Mouse (Mus musculus) midbrain, embryonic 12.5 days (tissue): ENCODE results near the gene Rasgrp3. TPM values are rescaled to one million over a fixed set of nuclear protein-coding genes. Genes with fewer than 3 reads are reported as not detected.
A peak's percentile ranks its signal among the peaks of the same experiment; 100 is the strongest.

Source experiments
- ATAC-seq: fragments of 200-750 bp; cut with Nextera tagmentation; 2 replicates; pipeline ENCODE4 v1.8.0; 2017; ENCODE audit warnings: low read depth, moderate TSS enrichment, moderate library complexity; ENCODE audit not compliant: low FRiP score
- H3K27ac ChIP-seq: fragments of 300-500 bp; sonication (generic); replicated peaks from 2 replicates; pipeline ENCODE4 v1.5.1; 2016; ENCODE audit warnings: mild to moderate bottlenecking
- H3K27me3 ChIP-seq: fragments of 300-500 bp; sonication (generic); 2 replicates; pipeline ENCODE4 v1.6.1; 2016; ENCODE audit warnings: mild to moderate bottlenecking
- H3K36me3 ChIP-seq: fragments of 300-500 bp; sonication (generic); 2 replicates; pipeline ENCODE4 v1.6.1; 2016
- H3K4me1 ChIP-seq: fragments of 300-500 bp; sonication (generic); 2 replicates; pipeline ENCODE4 v1.6.1; 2016
- H3K4me2 ChIP-seq: fragments of 300-500 bp; sonication (generic); replicated peaks from 2 replicates; pipeline ENCODE4 v1.6.1; 2016; ENCODE audit warnings: mild to moderate bottlenecking, moderate library complexity
- H3K4me3 ChIP-seq: fragments of 300-500 bp; sonication (generic); 2 replicates; pipeline ENCODE4 v1.5.1; 2016; ENCODE audit warnings: mild to moderate bottlenecking
- H3K9ac ChIP-seq: fragments of 300-500 bp; sonication (generic); replicated peaks from 2 replicates; pipeline ENCODE4 v1.6.1; 2016; ENCODE audit warnings: mild to moderate bottlenecking, moderate library complexity
- H3K9me3 ChIP-seq: fragments of 300-500 bp; sonication (generic); 2 replicates; pipeline ENCODE4 v1.6.1; 2016; ENCODE audit warnings: mild to moderate bottlenecking
- WGBS: fragments of 180-500 bp; shearing (Covaris S2); methylation state at CpG from one replicate; pipeline ENCODE4 v1.1.7; 2016; 5-methylcytosine and 5-hydroxymethylcytosine counted together
- polyA plus RNA-seq: library from polyadenylated mRNA; unstranded; fragments of >200 nt; fragmentation: Nextera tagmentation; extraction: Ambion mirVana; gene quantifications from 2 replicates; pipeline ENCODE4 v1.2.1, GENCODE M21; 2016

Gene Rasgrp3
- polyA plus RNA-seq, 1 experiment from 2014 or later = 5.7 TPM

DNA sequence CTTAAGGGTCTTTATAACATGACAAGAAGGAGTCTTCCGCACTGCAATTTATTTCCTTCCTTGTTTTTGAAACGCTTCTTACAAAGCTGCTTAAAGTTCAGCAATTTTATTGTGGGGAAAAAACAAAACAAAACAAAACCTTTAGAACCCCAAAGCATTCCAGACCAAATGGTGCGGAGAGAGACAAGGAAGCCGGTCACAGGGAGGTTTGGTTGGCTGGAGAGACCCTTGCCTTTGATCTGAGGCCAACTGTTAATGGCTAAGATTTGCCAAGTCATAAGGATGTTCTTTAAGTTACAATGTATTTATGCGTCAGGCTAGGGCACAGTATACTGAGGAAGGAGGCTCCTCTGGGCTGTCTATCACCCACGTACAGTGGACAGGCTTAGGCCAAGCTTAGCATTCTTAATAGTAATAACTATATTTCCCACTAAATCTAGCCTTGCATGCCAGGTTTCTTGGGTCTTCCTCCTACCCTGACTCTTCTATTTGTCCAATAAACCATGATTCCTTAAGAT lies 96.8 kb downstream of the Rasgrp3 start:
- Histone ChIP-seq H3K27me3 (no peaks in the 10 kb centered on the region), H3K36me3 (peaks cover 10% of the 10 kb centered on the region; the same call in 1 of the 2 replicates), H3K9me3 (no peaks in the 10 kb centered on the region), H3K4me2 (no peak overlapping the region), H3K4me1 (no peaks in the 10 kb centered on the region), H3K9ac (no peak overlapping the region), H3K4me3 (no peak overlapping the region), H3K27ac (no peak overlapping the region)
- 84% methylated on average over 6 of the region's 6 CpGs for WGBS
- ATAC-seq = no peak

DNA sequence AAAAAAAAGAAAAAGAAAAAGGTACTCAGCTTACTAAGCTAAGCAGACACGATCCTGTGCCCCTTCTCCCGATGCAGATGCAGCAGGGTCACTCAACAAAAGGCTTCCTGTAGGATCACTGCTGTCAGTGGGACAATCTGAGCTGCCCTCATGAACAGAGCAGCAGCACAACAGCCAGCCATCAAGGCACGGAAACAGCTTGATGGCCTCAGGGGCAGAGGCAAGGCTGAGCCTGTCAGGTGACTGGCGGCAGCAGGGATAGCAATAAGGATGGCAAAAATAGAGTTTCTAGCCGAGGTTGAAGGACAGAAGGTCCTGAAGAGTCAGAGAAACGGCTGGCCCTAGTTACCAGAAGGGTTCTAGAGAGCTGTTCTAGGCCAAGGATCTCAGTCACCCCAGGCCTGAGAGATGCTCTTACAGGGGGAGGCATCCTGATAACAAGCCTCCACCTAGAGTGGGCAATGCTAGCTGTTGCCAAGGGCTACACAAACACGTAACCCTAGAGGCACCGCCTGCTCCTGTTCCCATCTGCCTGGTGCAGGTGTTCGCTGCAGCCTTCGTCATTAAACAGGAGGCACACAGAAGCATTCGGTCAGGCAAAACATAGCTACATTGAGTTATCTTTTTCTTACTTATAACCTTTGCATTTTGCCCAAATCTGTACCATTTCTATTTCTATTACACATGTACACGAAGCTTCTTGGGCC lies 98.8 kb downstream of the Rasgrp3 start:
- ATAC-seq = no peak
- Histone ChIP-seq H3K36me3 (peaks cover 23% of the 10 kb centered on the region), H3K9ac (no peak overlapping the region), H3K27ac (no peak overlapping the region), H3K9me3 (no peaks in the 10 kb centered on the region), H3K27me3 (no peaks in the 10 kb centered on the region), H3K4me1 (no peaks in the 10 kb centered on the region), H3K4me2 (no peak overlapping the region), H3K4me3 (no peak overlapping the region)
- 80% methylated on average over 12 of the region's 12 CpGs for WGBS

DNA sequence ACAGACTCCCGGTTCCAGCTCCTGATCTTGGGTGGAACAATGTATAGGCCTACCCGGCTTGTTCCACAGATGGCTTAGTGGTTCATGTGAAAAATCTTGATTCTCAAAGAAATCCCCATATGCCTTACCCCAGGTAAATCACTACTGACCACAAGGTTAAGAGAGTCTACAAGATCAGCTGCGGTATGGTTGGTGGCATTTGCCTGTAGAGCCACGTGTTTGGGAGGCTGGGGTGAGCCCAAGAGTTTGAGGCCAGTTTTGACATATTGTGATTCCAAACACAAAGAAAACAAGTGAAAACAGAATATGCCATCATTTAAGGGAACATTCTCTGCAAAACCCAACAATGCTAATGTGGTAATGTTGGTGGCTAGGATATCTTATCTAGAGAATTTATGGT lies 99.9 kb downstream of the Rasgrp3 start:
- Histone ChIP-seq H3K4me2 (no peak overlapping the region), H3K27ac (no peak overlapping the region), H3K36me3 (peaks cover 23% of the 10 kb centered on the region), H3K9me3 (no peaks in the 10 kb centered on the region), H3K9ac (no peak overlapping the region), H3K4me3 (no peak overlapping the region), H3K27me3 (no peaks in the 10 kb centered on the region), H3K4me1 (no peaks in the 10 kb centered on the region)
- ATAC-seq = no peak
- 93% methylated on average over 4 of the region's 4 CpGs for WGBS

DNA sequence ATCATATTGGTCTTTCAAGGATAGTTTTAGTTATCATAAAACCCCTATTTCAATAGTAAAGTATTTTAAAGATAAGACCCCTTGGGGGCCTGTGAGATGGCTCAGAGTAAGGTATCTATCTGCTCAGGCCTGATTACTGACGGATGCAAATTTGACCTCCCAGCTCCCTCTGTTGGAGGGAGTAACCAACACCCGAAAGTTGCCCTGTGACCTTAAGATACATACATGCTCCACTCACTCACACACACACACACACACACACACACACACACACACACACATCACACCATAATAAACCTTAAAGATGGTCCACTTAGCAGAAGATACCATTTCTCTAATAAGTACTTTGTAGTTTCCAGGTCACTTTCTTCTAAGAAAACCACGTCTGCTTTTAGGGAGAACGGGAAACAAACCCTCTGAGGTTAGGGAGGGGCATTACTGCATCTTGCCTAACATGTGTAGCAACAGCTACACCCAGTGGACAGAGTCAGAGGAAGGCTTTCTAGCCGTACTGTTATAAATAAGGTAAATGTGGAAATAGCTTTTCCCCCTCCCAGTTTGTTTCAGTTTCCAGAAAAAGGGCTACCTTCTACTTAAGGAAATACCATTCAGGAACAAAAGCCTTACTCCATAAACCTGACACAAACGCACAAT lies 100.8 kb downstream of the Rasgrp3 start:
- H3K36me3 ChIP-seq = peaks cover 23% of the 10 kb centered on the region
- H3K4me1 ChIP-seq = no peaks in the 10 kb centered on the region
- no peaks in the 10 kb centered on the region for H3K9me3 ChIP-seq
- peak; percentile 54; the same call in 1 of the 2 replicates for ATAC-seq
- no peak overlapping the region for H3K4me3 ChIP-seq
- no peak overlapping the region for H3K27ac ChIP-seq
- no peaks in the 10 kb centered on the region for H3K27me3 ChIP-seq
- no peak overlapping the region for H3K4me2 ChIP-seq
- 49% methylated on average over 6 of the region's 6 CpGs for WGBS
- H3K9ac ChIP-seq = no peak overlapping the region

DNA sequence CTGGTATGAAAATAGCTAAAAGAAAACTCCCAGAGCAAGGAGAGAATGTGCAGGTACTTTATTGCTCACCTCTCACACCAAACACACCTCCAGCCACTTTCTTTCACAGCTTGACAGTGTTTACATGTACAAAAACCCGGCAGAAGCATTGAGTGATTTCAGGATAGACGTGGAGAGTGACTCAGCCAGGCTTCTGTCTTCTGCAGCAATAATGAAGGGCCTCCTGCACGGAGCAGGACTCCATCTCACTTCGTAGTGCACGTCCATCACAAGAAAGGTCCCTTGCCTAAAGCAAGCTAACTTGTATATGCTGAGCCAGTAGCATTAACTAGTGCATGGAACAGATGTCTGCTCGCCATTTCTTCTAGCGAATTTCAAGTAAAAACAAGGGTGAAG lies 101.4 kb downstream of the Rasgrp3 start:
- Histone ChIP-seq H3K4me3 (no peak overlapping the region), H3K4me1 (no peaks in the 10 kb centered on the region), H3K27ac (no peak overlapping the region), H3K9ac (no peak overlapping the region), H3K36me3 (peaks cover 27% of the 10 kb centered on the region), H3K27me3 (no peaks in the 10 kb centered on the region), H3K9me3 (no peaks in the 10 kb centered on the region), H3K4me2 (no peak overlapping the region)
- ATAC-seq = no peak
- WGBS = 88% methylated on average over 7 of the region's 7 CpGs

DNA sequence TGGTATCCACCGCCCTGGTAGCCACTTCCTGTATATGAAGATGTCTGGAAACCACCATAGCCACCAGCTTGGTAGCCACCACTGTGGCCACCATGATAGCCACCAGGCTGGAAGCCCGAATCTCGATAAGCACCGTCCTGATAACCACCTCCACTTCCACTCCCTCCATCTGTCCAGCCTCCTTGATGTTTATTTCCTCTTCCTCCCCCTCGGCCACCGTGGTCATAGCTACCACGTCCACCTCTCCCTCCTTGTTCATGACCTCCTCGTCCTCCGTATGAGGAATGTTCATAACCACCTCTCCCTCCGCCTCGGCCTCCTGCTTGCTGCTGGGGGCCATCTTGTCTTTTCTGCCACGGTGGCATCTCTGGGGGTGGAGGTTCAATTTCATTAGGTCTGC lies 102.7 kb downstream of the Rasgrp3 start:
- ATAC-seq = no peak
- no peaks in the 10 kb centered on the region for H3K9me3 ChIP-seq
- 97% methylated on average over 12 of the region's 12 CpGs for WGBS
- H3K4me1 ChIP-seq = no peaks in the 10 kb centered on the region
- no peak overlapping the region for H3K9ac ChIP-seq
- H3K27ac ChIP-seq = no peak overlapping the region
- no peaks in the 10 kb centered on the region for H3K27me3 ChIP-seq
- no peak overlapping the region for H3K4me2 ChIP-seq
- no peak overlapping the region for H3K4me3 ChIP-seq
- peaks cover 30% of the 10 kb centered on the region for H3K36me3 ChIP-seq

DNA sequence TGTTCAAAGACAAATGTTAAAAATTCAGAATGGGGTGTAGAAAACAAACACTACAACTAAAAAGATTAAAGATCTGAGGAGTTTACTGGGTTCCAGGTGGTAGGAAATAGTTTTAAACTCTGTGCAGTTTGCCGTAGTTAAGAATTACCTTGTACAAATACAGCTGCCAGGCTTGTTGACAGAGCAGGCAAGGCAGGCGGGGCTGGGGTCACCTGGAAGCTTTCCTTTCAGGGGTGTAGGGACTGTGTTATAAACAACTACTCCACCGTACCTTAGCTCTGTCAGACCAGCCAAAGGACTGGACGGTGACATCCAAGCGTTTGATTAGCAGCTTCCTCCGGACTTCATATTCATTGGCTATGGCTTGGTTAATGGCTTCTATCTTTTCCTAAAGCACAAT lies 103.4 kb downstream of the Rasgrp3 start:
- H3K4me2 ChIP-seq = no peak overlapping the region
- no peaks in the 10 kb centered on the region for H3K4me1 ChIP-seq
- H3K27ac ChIP-seq = no peak overlapping the region
- no peak overlapping the region for H3K9ac ChIP-seq
- H3K36me3 ChIP-seq = peaks cover 30% of the 10 kb centered on the region
- no peaks in the 10 kb centered on the region for H3K27me3 ChIP-seq
- no peak overlapping the region for H3K4me3 ChIP-seq
- H3K9me3 ChIP-seq = no peaks in the 10 kb centered on the region
- no peak for ATAC-seq
- WGBS = 94% methylated on average over 6 of the region's 6 CpGs

DNA sequence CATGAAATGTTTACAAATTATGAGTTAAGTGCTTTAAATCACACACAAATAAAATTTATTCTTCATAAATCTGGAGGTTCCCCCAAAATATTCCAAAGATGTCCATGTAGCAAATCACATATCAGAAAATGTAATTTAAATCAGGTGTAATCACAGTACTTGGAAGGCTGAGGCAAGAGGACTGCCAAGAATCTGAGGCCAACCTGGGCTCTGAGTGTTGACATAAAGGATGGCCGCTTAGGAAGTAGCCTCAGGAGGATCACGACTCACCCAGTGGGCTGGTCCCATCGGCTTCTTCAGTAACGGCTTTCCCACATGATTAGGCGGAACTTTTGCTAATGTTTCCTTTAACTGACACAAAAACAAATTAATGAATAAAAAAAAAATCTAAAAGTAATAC lies 104.1 kb downstream of the Rasgrp3 start:
- ATAC-seq = no peak
- Histone ChIP-seq H3K27me3 (no peaks in the 10 kb centered on the region), H3K27ac (no peak overlapping the region), H3K4me3 (no peak overlapping the region), H3K4me1 (no peaks in the 10 kb centered on the region), H3K9ac (no peak overlapping the region), H3K4me2 (no peak overlapping the region), H3K9me3 (no peaks in the 10 kb centered on the region), H3K36me3 (peaks cover 37% of the 10 kb centered on the region)
- WGBS = 93% methylated on average over 5 of the region's 5 CpGs

DNA sequence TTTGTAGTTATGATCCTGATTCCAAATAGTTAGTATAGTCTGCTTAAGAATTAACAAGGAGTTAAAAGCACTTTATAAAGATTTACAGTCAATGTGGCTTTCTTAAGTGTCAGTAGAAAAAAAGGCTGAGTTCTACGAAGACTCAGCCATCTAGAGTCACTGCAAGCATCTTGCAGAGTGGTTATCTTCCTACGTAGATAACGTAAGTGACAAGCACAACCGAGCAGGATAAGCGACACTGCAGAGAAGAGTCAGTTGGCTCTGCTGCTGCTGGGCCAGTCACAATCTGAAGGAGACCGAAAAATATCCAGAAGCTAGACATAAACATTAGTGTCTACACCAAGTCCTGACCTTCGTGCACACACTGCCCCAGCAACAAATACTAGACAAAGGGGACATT lies 107.7 kb downstream of the Rasgrp3 start:
- H3K27ac ChIP-seq = no peak overlapping the region
- H3K4me2 ChIP-seq = no peak overlapping the region
- 95% methylated on average over 7 of the region's 7 CpGs for WGBS
- ATAC-seq = no peak
- H3K4me3 ChIP-seq = no peak overlapping the region
- H3K4me1 ChIP-seq = no peaks in the 10 kb centered on the region
- no peak overlapping the region for H3K9ac ChIP-seq
- no peaks in the 10 kb centered on the region for H3K9me3 ChIP-seq
- H3K27me3 ChIP-seq = no peaks in the 10 kb centered on the region
- peaks cover 53% of the 10 kb centered on the region for H3K36me3 ChIP-seq

DNA sequence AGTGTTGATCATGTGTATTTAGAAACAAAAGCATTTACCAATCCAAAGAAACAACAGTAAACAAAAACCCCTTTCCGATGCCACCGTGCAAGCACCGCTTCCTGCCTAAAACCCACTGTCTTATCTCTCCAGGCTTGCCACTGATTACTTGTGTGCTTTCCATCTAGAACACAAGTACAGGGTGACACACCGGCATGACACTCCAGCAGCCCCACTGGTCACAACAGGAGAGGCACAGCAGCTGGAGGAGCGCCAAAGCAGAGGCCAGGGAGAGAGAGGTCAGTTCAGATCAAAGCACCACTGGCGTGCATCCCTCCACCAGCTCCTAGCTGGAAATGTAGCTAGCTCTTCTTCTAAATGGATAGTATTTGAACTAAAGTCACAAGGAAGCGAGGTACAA lies 108.6 kb downstream of the Rasgrp3 start:
- H3K9me3 ChIP-seq = no peaks in the 10 kb centered on the region
- H3K27ac ChIP-seq = no peak overlapping the region
- H3K4me1 ChIP-seq = no peaks in the 10 kb centered on the region
- peaks cover 46% of the 10 kb centered on the region for H3K36me3 ChIP-seq
- 88% methylated on average over 7 of the region's 7 CpGs for WGBS
- no peak overlapping the region for H3K4me2 ChIP-seq
- H3K4me3 ChIP-seq = no peak overlapping the region
- no peaks in the 10 kb centered on the region for H3K27me3 ChIP-seq
- no peak for ATAC-seq
- H3K9ac ChIP-seq = no peak overlapping the region

DNA sequence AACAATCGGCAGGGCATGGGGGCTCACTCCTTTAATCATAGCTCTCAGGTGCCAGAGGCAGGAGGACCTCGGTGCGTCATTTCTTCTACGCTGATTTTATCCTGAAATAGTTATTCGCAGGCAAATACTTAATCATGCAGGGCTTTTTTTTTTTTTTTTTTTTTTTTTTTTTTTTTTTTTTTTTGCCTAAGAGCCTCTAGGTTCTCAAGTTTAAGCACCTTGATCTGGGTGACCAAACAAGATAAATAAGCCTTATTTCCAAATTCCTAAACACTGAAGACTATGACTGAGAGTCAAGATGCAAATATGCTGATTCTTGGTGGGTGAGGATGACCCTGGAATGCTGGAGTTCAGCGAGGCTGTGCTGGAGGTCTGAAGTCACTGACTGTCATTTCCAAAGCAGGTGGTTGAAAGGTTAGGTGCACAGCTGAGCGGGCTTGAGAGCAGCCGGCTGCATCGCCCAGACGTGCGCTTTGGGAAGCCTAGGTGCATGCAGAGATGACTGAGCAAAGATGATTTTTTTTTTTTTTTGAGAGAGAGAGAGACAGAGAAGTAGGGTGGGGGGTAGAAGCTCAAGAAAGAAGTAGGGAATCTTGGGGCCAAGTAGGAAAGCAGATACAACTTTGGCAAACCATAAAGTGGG lies 115.2 kb downstream of the Rasgrp3 start:
- Histone ChIP-seq H3K4me2 (peak overlapping the region; percentile 76), H3K9me3 (no peaks in the 10 kb centered on the region), H3K9ac (peak overlapping the region; percentile 75), H3K4me3 (peak overlapping the region; percentile 80), H3K27ac (no peak overlapping the region; the same call in 1 of the 2 replicates), H3K36me3 (peaks cover 20% of the 10 kb centered on the region), H3K27me3 (no peaks in the 10 kb centered on the region), H3K4me1 (peaks cover 7% of the 10 kb centered on the region; the same call in 1 of the 2 replicates)
- ATAC-seq = peak; percentile 1; the same call in 1 of the 2 replicates
- WGBS = 42% methylated on average over 11 of the region's 11 CpGs
